Mouse (Mus musculus) erythroblast, embryonic 14.5 days (primary cell): ENCODE measurements at regions not wholly inside any gene's neighbourhood (a gene's known extent, or its start where the extent isn't known, plus 50 kb on each side); places are given as distances from the start of the nearest gene placed in this dataset.

Experiments used
- H3K27me3 ChIP-seq: 2 replicates; pipeline ENCODE4 v1.6.1; 2012; ENCODE audit warnings: inconsistent platforms; ENCODE audit not compliant: control insufficient read depth
- H3K36me3 ChIP-seq: 2 replicates; pipeline ENCODE4 v1.6.1; 2012; ENCODE audit warnings: mild to moderate bottlenecking, inconsistent platforms; ENCODE audit not compliant: control insufficient read depth
- H3K4me1 ChIP-seq: 2 replicates; pipeline ENCODE4 v1.6.1; 2012; ENCODE audit warnings: inconsistent platforms; ENCODE audit not compliant: control insufficient read depth
- H3K4me3 ChIP-seq: replicated peaks from 2 replicates; pipeline ENCODE3; 2012; ENCODE audit warnings: moderate library complexity, mild to moderate bottlenecking, inconsistent platforms
- H3K9me3 ChIP-seq: 2 replicates; pipeline ENCODE4 v1.6.1; 2012; ENCODE audit warnings: low read length, inconsistent platforms, mixed read lengths; ENCODE audit not compliant: control insufficient read depth
- GATA1 ChIP-seq: IDR thresholded peaks from 2 replicates; pipeline ENCODE4 v1.6.1; 2012; ENCODE audit warnings: low read length, inconsistent platforms, mixed read lengths
- TAL1 ChIP-seq: IDR thresholded peaks from 3 replicates; pipeline ENCODE4 v1.6.1; 2012; ENCODE audit warnings: low read length, inconsistent platforms, mixed read lengths

GRCm38 (mm10) chr12:29247356-29247755 lies 280.8 kb upstream of the Myt1l start:
- H3K4me3 ChIP-seq = no peak overlapping the region
- H3K27me3 ChIP-seq = no peaks in the 10 kb centered on the region
- no peak for TF ChIP-seq TAL1
- TF ChIP-seq GATA1 = no peak
- no peaks in the 10 kb centered on the region for H3K36me3 ChIP-seq
- H3K4me1 ChIP-seq = no peaks in the 10 kb centered on the region
- peaks cover 8% of the 10 kb centered on the region; the same call in 1 of the 2 replicates for H3K9me3 ChIP-seq

DNA sequence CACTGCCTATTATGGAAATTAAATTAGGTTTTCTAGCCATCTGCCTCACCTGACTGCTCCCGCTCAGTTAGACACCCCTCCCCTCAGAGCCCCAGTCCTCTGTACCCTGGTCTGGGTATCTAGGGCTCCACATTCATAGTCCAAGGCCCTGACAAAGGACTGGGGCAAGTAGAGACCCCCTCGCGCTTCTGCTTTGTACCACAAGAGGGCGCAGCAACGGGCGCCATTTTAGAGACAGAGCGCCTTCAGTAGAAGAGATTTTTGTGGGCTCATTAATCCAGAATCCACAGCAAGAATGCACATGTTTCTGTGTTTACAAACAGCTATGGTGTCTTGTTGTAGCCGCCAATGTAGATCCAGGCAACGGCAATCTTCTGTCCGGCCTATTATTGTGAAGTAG lies 279.7 kb upstream of the Myt1l start:
- Histone ChIP-seq H3K27me3 (no peaks in the 10 kb centered on the region), H3K4me3 (no peak overlapping the region), H3K9me3 (peaks cover 8% of the 10 kb centered on the region; the same call in 1 of the 2 replicates), H3K36me3 (no peaks in the 10 kb centered on the region), H3K4me1 (no peaks in the 10 kb centered on the region)
- TF ChIP-seq GATA1 (no peak), TAL1 (no peak)

DNA sequence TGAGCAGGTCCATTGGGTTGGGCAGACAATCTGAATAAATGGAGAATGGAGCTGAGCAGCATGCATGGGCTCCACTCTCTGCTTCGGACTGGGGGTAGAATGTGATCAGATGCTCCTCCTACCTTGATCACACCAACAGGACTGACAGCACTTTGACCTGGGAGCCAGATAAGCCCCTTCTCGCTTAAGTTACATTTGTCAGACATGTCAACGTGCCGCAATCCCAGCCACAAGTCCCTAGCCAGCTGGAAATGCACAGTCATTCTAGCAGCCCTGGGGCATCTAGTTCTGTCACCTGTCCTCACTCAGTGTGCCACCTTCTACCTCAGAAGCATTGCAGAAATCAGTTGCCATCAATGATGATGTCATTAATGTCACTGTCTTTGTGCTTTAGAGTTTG lies 272.1 kb upstream of the Myt1l start:
- H3K4me3 ChIP-seq = no peak overlapping the region
- peaks cover 2% of the 10 kb centered on the region; the same call in 1 of the 2 replicates for H3K9me3 ChIP-seq
- H3K27me3 ChIP-seq = no peaks in the 10 kb centered on the region
- TF ChIP-seq TAL1 (no peak), GATA1 (no peak)
- H3K36me3 ChIP-seq = no peaks in the 10 kb centered on the region
- no peaks in the 10 kb centered on the region for H3K4me1 ChIP-seq

- no peaks in the 10 kb centered on the region for H3K36me3 ChIP-seq
- no peaks in the 10 kb centered on the region for H3K9me3 ChIP-seq
- H3K4me1 ChIP-seq = no peaks in the 10 kb centered on the region
- H3K27me3 ChIP-seq = no peaks in the 10 kb centered on the region
- H3K4me3 ChIP-seq = no peak overlapping the region
- TF ChIP-seq GATA1 (no peak), TAL1 (no peak)
Observed at GRCm38 (mm10) chr12:29257011-29257734, 271.0 kb upstream of the Myt1l start.

GRCm38 (mm10) chr12:29257735-29258547 lies 270.2 kb upstream of the Myt1l start:
- TF ChIP-seq GATA1 (no peak), TAL1 (no peak)
- no peaks in the 10 kb centered on the region for H3K9me3 ChIP-seq

DNA sequence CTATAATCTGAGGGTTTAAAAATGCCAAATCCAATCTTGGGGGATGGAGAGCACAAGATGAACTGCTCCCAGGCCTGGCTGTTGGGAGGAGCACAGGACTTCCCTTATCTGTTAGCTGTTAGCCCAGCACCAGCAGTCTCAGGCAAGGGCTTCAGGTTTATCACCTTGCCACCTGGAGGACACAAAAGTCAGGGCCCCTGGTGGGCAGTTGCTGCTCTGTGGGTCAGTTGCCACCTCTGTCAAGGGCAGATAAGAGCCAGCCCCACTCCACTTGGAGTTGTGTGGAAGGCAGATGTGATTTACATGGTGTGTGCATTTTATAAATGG lies 269.7 kb upstream of the Myt1l start:
- Histone ChIP-seq H3K9me3 (no peaks in the 10 kb centered on the region), H3K27me3 (no peaks in the 10 kb centered on the region), H3K4me1 (no peaks in the 10 kb centered on the region), H3K36me3 (no peaks in the 10 kb centered on the region), H3K4me3 (no peak overlapping the region)
- TF ChIP-seq GATA1 (no peak), TAL1 (no peak)

More at GRCm38 (mm10) chr12:29257735-29258547, 270.2 kb upstream of the Myt1l start:
- no peaks in the 10 kb centered on the region for H3K27me3 ChIP-seq
- H3K36me3 ChIP-seq = no peaks in the 10 kb centered on the region
- no peaks in the 10 kb centered on the region for H3K4me1 ChIP-seq
- H3K4me3 ChIP-seq = no peak overlapping the region

GRCm38 (mm10) chr12:29258966-29259365 lies 269.2 kb upstream of the Myt1l start:
- H3K4me1 ChIP-seq = no peaks in the 10 kb centered on the region
- H3K27me3 ChIP-seq = no peaks in the 10 kb centered on the region
- H3K9me3 ChIP-seq = no peaks in the 10 kb centered on the region
- no peaks in the 10 kb centered on the region for H3K36me3 ChIP-seq
- TF ChIP-seq TAL1 = no peak
- no peak for TF ChIP-seq GATA1
- no peak overlapping the region for H3K4me3 ChIP-seq

DNA sequence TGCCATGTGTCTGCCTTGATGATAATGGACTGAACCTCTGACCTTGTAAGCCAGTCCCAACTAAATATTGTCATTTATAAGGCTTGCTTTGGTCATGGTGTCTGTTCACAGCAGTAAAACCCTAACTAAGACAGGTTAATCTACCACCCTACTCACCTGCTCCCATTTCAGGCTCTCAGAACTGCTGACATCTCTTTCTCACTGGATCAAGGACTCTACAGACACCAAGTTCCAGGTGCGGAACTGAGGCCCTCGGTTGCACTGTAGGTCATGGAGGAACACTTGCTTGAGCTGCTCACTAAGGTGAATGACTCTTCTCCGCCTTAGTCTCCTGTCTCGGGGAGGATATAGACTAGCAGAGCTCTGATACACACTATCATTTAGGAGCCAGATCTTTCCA lies 254.0 kb upstream of the Myt1l start:
- Histone ChIP-seq H3K4me1 (no peaks in the 10 kb centered on the region), H3K27me3 (no peaks in the 10 kb centered on the region), H3K9me3 (peaks cover 9% of the 10 kb centered on the region), H3K4me3 (no peak overlapping the region), H3K36me3 (no peaks in the 10 kb centered on the region)
- TF ChIP-seq GATA1 (no peak), TAL1 (no peak)

GRCm38 (mm10) chr12:29275676-29276075 lies 252.5 kb upstream of the Myt1l start:
- Histone ChIP-seq H3K4me1 (no peaks in the 10 kb centered on the region), H3K27me3 (peaks cover 2% of the 10 kb centered on the region), H3K4me3 (no peak overlapping the region), H3K36me3 (no peaks in the 10 kb centered on the region), H3K9me3 (peaks cover 9% of the 10 kb centered on the region)
- no peak for TF ChIP-seq TAL1
- TF ChIP-seq GATA1 = no peak
